Mouse (Mus musculus) hindbrain, embryonic 10.5 days (tissue): Measurements from ENCODE around the gene Prr22. TPM values are rescaled to one million over a fixed set of nuclear protein-coding genes. Genes with fewer than 3 reads are reported as not detected.

Source experiments
- DNase-seq: peaks from one replicate; pipeline ENCODE4 v3.0.0-alpha.2; 2017; ENCODE audit warnings: low spot score
- H3K27ac ChIP-seq: fragments of 300-500 bp; sonication (generic); 2 replicates; pipeline ENCODE4 v1.5.1; 2016; ENCODE audit warnings: mild to moderate bottlenecking, moderate library complexity
- H3K27me3 ChIP-seq: fragments of 300-500 bp; sonication (generic); 2 replicates; pipeline ENCODE4 v1.6.1; 2016; ENCODE audit warnings: mild to moderate bottlenecking; ENCODE audit not compliant: poor library complexity, insufficient read depth, severe bottlenecking
- H3K36me3 ChIP-seq: fragments of 300-500 bp; sonication (generic); 2 replicates; pipeline ENCODE4 v1.6.1; 2016; ENCODE audit warnings: mild to moderate bottlenecking, moderate library complexity
- H3K4me1 ChIP-seq: fragments of 300-500 bp; sonication (generic); replicated peaks from 2 replicates; pipeline ENCODE4 v1.6.1; 2016; ENCODE audit warnings: mild to moderate bottlenecking
- H3K4me3 ChIP-seq: fragments of 300-500 bp; sonication (generic); 2 replicates; pipeline ENCODE4 v1.5.1; 2016; ENCODE audit warnings: mild to moderate bottlenecking, moderate library complexity
- H3K9me3 ChIP-seq: fragments of 300-500 bp; sonication (generic); 2 replicates; pipeline ENCODE4 v1.6.1; 2016; ENCODE audit warnings: mild to moderate bottlenecking, moderate library complexity
- WGBS: fragments of 180-500 bp; shearing (Covaris S2); methylation state at CpG from one replicate; pipeline ENCODE4 v1.1.7; 2016; 5-methylcytosine and 5-hydroxymethylcytosine counted together
- polyA plus RNA-seq: library from polyadenylated mRNA; unstranded; fragments of >200 nt; fragmentation: Nextera tagmentation; extraction: Ambion mirVana; gene quantifications from 2 replicates; pipeline ENCODE4 v1.2.1, GENCODE M21; 2016

Prr22 gene
- polyA plus RNA-seq, 1 experiment from 2014 or later, result 1.3 TPM

DNA sequence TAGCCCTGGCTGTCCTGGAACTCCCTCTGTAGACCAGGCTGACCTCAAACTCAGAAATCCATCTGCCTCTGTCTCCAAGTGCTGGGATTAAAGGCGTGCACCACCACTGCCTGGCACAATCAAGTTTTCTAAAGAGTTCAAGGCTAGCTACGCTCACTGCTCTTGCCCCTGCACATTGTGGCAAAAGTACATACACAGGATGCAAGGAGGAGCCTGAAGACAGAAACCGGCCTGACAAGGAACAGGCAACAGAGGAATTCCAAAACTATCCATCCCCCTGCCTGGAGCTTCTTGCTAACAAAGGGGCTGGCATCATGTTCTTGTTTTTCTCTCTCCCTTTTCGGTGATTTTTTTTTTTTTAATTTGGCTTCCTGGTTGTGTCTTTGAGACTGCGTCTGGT lies 25.9 kb upstream of the Prr22 start:
- Histone ChIP-seq H3K9me3 (no peaks in the 10 kb centered on the region), H3K36me3 (no peaks in the 10 kb centered on the region), H3K27me3 (peaks cover 6% of the 10 kb centered on the region; the same call in 1 of the 2 replicates), H3K4me3 (no peak overlapping the region), H3K27ac (no peak overlapping the region), H3K4me1 (no peaks in the 10 kb centered on the region)
- 66% methylated on average over 5 of the region's 5 CpGs for WGBS
- no peak for DNase-seq

DNA sequence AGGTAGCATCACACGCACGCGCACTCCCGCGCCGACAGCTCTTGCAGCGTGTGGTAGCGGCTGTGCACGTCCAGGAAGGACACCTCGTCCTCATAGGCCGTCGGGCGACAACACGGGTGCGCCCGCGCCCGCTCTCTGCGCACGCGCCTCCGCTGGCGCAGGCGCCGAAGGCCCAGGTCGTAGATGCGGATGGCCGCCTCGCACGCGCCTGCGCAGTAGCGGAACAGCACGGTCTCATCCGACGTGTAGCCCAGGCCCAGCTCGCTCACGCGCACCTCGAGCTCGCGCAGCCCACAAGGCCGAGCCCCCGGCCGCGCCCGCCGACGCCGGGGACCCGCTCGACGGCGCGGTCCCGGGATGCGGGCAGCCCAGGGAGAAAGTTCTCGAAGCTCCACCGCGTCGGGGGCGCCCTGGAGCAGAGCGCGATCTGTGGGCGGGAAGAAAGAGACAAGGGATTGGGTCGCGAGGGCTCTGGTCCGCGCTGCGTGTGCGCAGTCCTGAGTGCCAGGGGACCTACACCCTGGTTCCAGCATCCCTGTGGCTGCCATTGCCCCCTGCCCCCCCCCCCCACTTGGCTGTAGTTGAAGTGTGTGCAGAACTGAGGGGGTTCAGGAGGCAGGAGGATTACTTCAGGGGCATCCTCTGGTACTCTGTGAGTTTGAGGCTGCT lies 18.5 kb upstream of the Prr22 start:
- peak; percentile 69 for DNase-seq
- WGBS, result 20% methylated on average over 71 of the region's 71 CpGs
- H3K27ac ChIP-seq, result peak overlapping the region; percentile 74

DNA sequence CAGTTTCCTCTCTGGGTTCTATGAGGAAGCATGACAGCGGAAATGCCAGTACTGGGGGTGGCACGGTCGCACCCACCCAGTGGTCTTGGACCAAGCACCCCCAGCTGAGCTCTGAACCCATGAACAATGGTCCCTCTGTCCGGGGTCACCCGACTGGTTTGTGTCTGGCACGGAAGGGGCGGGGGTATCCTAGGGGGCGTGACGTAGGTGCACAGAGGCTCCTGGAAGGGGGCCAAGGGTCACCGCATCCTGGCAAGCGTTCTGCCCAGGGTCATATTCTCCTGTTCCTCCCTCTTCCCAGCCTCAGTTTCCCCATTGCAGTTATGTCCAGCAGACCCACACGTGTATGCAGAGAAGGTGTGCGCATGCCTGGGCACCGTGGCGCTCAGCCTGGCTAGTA lies 16.6 kb upstream of the Prr22 start:
- DNase-seq, result no peak
- H3K27me3 ChIP-seq, result peaks cover 88% of the 10 kb centered on the region
- no peaks in the 10 kb centered on the region; the same call in 1 of the 2 replicates for H3K9me3 ChIP-seq
- H3K4me1 ChIP-seq, result peaks cover 52% of the 10 kb centered on the region
- no peaks in the 10 kb centered on the region for H3K36me3 ChIP-seq
- H3K27ac ChIP-seq, result no peak overlapping the region
- no peak overlapping the region for H3K4me3 ChIP-seq
- 23% methylated on average over 15 of the region's 15 CpGs for WGBS

More for the DNA sequence above, 18.5 kb upstream of the Prr22 start:
- H3K4me3 ChIP-seq, result peak overlapping the region; percentile 41
- H3K9me3 ChIP-seq, result no peaks in the 10 kb centered on the region
- peaks cover 33% of the 10 kb centered on the region for H3K4me1 ChIP-seq
- peaks cover 69% of the 10 kb centered on the region for H3K27me3 ChIP-seq
- H3K36me3 ChIP-seq, result no peaks in the 10 kb centered on the region

DNA sequence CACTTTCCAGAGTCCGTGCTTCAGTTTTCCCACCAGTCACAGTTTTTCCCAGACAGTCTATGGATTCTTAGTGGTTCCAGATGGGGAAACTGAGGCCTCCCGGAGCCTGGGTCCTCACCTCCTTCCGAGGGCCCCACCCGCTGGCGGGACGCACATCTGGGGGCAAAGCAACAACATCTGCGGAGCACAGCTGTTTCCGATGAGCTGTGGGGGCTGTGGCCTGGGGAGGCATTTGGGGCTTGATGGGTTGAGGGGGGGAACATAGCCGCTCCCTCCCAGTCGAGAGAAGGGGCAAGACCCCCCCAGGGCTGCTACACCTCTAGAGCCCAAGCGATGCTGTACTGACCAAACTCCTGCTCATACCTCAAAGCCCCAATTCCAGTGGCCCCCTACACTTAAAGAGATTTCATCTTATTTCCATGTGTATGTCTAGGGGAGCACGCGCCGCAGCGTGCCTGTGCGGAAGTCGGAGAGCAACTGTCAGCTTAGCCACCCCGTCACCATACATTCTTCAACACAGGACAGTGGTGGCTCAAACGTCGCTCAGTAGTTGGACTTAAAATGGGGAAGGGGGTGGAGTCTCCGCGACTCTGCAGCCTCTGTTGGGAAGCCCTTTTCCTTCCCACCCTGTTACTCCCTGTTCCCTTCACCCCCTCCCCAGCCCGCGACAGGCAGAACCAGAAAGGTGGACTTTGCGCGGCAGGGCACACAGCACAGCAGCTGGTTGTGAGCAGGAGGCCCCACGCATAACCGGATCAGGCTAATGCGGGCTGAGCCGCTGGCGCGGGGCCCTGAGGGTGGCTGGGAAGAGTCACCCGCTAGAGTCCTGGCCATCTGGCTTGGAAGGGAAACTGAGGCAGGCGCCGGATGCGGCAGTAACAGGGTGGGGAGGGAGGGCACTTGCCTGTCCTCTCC lies 15.5 kb upstream of the Prr22 start:
- Histone ChIP-seq H3K9me3 (peaks cover 4% of the 10 kb centered on the region; the same call in 1 of the 2 replicates), H3K36me3 (no peaks in the 10 kb centered on the region), H3K27ac (no peak overlapping the region), H3K4me3 (peak overlapping the region; percentile 16; the same call in 1 of the 2 replicates), H3K27me3 (peaks cover 99% of the 10 kb centered on the region), H3K4me1 (peaks cover 59% of the 10 kb centered on the region)
- 14% methylated on average over 36 of the region's 36 CpGs for WGBS
- DNase-seq, result no peak

DNA sequence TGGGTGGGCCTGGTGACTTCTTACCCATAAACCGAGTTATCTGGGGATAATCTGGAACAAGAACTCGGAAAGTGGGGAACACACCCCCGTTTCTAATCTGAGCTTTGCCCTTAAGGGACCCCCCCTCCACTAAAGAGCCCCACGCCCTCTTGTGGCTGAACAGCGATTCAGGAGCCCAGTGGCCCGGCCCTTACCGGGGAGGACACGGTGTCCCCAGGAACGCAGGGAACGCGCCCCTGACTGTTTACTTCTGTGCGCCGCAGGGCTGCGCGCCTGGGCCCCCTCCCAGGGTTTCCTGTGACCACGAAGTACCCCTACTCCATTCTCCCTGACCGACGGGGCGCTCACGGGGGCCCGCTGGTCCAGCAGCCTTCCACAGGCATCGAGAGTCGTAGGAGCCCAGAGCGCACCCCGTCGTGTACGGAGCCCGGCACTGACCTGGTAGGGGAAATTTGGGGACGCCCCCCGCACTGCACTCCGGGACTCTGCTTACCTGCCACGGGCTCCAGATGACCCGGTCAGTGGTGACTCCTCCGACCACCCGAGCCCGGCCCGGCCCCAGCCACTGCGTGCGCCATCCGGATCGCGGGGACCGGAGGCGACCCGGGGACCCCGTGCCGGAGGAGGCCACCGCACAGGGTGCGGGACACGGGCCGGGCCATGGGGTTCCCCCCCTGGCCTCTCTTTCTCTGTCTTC lies 13.2 kb upstream of the Prr22 start:
- H3K27ac ChIP-seq, result peak overlapping the region; percentile 73

DNA sequence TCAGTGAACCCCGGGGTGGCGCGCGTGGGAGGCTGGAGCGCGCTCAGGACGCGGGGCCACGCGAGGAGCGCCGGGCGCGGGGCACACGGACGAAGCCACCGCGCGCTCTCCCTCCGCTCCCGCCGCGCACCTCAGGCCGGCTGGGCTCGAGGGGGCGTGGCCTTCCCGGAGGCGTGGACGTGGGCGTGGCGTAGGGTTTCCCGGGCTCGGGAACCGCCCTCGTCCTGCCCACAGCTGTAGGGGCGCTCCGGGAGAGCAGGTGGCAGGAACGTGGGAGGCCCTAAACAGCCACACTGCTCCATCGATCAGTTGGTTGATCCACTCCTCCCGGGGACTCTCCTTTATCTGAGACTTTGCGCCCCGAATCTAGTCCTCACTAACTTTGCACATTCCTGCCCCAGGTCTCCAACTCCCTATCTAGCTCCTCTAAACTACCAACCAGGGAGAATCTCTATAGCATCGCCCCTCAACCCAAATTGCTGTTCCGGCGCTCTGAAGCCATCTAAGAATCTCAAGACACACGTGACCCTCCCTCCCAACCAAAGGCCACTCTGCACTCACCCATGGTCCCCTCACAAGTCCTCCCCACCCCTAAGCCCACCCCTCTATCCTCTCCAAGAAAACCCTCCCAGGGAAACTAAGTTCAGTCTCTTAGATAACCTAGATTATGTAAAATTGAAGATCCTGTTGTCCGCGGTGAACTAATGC lies 12.5 kb upstream of the Prr22 start, which contains the start of gene Nrtn:
Nrtn (minus strand) TSS at position 115 of the 708 bp plus-strand sequence.
- under 1% methylated on average over 48 of the region's 48 CpGs for WGBS
- Histone ChIP-seq H3K27ac (peak within 1 kb of the TSS; percentile 73), H3K4me3 (peak within 1 kb of the TSS; percentile 61), H3K9me3 (peaks cover 4% of the 10 kb centered on the region; the same call in 1 of the 2 replicates), H3K36me3 (no peaks in the 10 kb centered on the region), H3K27me3 (peaks cover 91% of the 10 kb centered on the region), H3K4me1 (peaks cover 65% of the 10 kb centered on the region)
- DNase-seq, result peak; percentile 81

More for the DNA sequence above, 13.2 kb upstream of the Prr22 start:
- peaks cover 4% of the 10 kb centered on the region; the same call in 1 of the 2 replicates for H3K9me3 ChIP-seq
- H3K4me3 ChIP-seq, result peak overlapping the region; percentile 61
- H3K27me3 ChIP-seq, result peaks cover 99% of the 10 kb centered on the region
- H3K36me3 ChIP-seq, result no peaks in the 10 kb centered on the region
- DNase-seq, result no peak
- H3K4me1 ChIP-seq, result peaks cover 62% of the 10 kb centered on the region
- WGBS, result 1% methylated on average over 51 of the region's 51 CpGs

DNA sequence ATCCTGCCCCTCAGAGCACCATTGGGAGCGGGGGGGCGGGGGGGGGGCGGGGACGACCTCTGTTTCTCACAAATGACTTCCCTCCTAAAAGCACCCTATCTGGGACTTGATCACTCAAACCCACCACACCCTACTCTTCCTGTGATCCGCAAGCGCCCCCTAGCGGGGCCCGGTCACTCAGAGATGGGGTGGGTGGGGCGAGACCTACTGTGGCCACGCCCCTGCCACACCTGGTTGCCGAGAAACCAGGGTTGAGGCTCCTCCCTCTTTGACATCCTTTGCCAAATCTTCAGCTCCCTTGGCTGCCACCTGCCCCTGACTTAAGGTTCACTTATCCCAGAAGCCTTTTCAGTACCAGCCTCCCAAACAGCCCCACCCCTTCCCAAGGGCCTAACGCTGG lies 11.9 kb upstream of the Prr22 start:
- Histone ChIP-seq H3K27me3 (peaks cover 86% of the 10 kb centered on the region), H3K9me3 (peaks cover 4% of the 10 kb centered on the region; the same call in 1 of the 2 replicates), H3K4me3 (peak overlapping the region; percentile 61; the same call in 1 of the 2 replicates), H3K36me3 (no peaks in the 10 kb centered on the region), H3K4me1 (peaks cover 70% of the 10 kb centered on the region), H3K27ac (0 out of 2 replicates have a peak overlapping the region, but pooled peaks have one; percentile 73)
- WGBS, result 7% methylated on average over 12 of the region's 12 CpGs
- peak; percentile 61 for DNase-seq

DNA sequence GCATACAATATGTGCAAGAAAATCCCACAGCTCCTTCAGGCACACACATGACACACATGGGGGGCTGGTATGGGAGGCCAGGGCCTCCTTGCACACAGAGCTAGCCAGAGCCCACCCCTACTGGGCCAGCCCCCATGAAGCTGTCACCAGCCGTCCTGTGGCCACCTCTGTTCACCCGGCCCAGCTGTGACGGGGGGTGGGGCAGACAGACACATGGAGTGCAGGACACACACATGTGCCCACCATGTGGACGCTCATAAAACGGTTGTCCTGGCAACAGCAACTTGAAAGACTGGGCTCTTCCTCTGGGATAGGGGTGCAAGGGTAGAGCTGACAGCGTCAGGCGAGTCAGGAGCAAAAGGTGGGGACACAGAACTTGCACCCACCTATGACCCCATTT lies 10.8 kb upstream of the Prr22 start:
- no peak for DNase-seq
- no peak overlapping the region for H3K4me3 ChIP-seq
- H3K4me1 ChIP-seq, result peaks cover 63% of the 10 kb centered on the region
- WGBS, result 60% methylated on average over 7 of the region's 7 CpGs
- H3K36me3 ChIP-seq, result no peaks in the 10 kb centered on the region
- H3K9me3 ChIP-seq, result peaks cover 4% of the 10 kb centered on the region; the same call in 1 of the 2 replicates
- peaks cover 75% of the 10 kb centered on the region for H3K27me3 ChIP-seq
- no peak overlapping the region for H3K27ac ChIP-seq

DNA sequence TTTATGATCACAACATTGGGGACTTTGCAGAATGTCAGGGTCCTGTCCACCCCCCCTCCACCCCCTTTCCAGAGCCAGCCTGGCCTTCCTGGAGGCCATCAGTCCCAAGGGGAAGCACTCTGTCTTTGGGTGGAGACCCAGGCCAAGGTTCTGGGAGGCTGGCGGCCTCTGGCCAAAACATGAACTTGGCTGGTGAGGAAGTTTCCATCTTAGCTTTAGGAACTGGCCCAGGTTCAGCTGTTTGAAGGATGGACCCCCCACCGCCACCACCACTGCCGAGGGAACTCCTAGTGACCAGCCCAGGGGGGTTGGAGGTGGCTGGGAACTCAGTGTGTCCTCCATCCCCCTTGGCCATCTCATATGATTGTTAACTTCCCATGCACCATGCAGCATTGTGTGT lies 9.0 kb upstream of the Prr22 start:
- H3K4me1 ChIP-seq, result peaks cover 62% of the 10 kb centered on the region
- peak overlapping the region; percentile 91; the same call in 1 of the 2 replicates for H3K27ac ChIP-seq
- WGBS, result 69% methylated on average over 3 of the region's 3 CpGs
- peak overlapping the region; percentile 64; the same call in 1 of the 2 replicates for H3K4me3 ChIP-seq
- DNase-seq, result no peak
- peaks cover 56% of the 10 kb centered on the region for H3K27me3 ChIP-seq
- H3K9me3 ChIP-seq, result peaks cover 4% of the 10 kb centered on the region; the same call in 1 of the 2 replicates
- H3K36me3 ChIP-seq, result no peaks in the 10 kb centered on the region

DNA sequence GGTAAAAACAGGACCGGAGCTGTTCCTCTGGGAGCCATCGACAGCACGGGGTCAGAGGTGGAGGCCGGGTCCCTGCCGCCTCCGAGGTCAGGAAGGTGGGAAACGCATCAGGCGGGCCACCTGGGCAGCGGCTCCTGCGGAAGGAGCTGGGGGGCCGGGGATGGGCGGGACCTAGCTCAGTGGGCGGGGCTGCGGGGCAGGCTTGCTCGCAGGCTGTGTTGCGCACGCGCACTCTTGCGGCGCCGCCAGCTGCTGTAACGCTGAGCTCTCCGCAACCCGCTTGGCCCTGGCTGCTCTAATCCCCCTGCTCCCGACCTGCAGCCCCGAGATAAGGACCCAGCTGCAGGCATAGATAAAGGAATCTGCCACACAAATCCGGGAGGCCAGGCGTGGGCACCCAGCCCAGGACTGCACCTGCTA lies 8.0 kb upstream of the Prr22 start:
- Histone ChIP-seq H3K4me1 (peaks cover 54% of the 10 kb centered on the region), H3K27ac (peak overlapping the region; percentile 91)
- under 1% methylated on average over 28 of the region's 28 CpGs for WGBS

DNA sequence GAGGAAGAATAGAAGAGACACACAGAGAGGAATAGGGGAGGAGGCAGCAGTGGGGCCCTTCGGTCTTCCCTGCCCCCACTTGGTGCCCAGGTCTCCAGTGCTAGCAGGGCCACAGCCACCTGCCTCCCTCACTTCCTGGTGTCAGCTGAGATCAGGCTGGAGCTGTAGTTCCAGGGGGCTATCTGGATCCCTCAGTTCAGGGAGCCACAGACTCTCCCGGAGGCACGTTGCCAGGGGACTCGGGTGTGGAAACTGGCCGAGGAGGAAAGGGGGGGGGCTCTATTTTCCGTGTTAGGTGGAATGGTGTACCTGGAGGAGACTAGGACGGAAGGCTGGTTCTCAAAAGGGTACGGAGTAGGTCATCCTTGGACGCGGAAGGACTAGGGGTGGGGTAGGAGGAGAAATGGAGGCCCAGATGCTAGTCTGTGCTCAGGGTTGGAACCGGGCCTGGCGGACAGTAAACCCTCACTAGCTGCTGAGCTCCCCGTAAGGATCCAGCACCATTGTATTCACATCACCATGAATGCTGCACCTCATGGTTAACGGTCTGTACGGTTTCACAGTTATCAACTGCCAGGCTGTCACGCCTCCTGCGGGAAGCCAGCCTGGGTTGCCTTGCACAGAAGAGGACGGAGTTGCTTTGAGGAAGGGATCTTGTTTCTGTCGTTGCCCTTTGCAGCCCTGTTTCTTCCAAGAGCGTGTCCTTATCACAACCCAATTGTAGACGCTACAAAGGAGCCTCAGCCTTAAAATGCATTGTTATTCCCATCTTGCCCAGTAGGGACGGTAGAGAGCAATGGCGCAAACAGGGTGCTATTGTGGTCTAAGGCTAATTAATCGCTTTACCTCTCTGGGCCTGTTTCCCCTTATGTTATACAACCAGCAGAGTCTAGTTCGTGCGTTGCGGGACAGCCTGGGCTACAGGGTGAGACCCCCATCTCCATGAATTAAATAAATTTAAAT lies 7.0 kb upstream of the Prr22 start:
- Histone ChIP-seq H3K9me3 (peaks cover 4% of the 10 kb centered on the region; the same call in 1 of the 2 replicates), H3K27ac (peak overlapping the region; percentile 91), H3K4me3 (peak overlapping the region; percentile 64), H3K36me3 (peaks cover 18% of the 10 kb centered on the region), H3K27me3 (peaks cover 37% of the 10 kb centered on the region), H3K4me1 (peaks cover 44% of the 10 kb centered on the region)
- DNase-seq, result peak; percentile 68
- 49% methylated on average over 27 of the region's 27 CpGs for WGBS

More for the DNA sequence above, 8.0 kb upstream of the Prr22 start:
- peaks cover 7% of the 10 kb centered on the region for H3K36me3 ChIP-seq
- H3K4me3 ChIP-seq, result peak overlapping the region; percentile 64
- peak; percentile 90 for DNase-seq
- peaks cover 4% of the 10 kb centered on the region; the same call in 1 of the 2 replicates for H3K9me3 ChIP-seq
- peaks cover 47% of the 10 kb centered on the region for H3K27me3 ChIP-seq
